Comparison of ENCODE assay signal across 11 mouse cellular contexts in genomic region chr11:7144369-7144768, GRCm38 (mm10). TPM values are rescaled to one million over a fixed set of nuclear protein-coding genes. Genes with fewer than 3 reads are reported as not detected.
DNase-seq lines count a peak whose midpoint lies in the region; ATAC-seq and TF ChIP-seq lines count a peak whose summit lies in the region.
"Had no signal": no experiment of that assay in that cellular context is flagged by ENCODE, and none has a peak within 500 bp of the region (broad histone marks: within the 10 kb centered on the region; RNA-seq: fewer than 3 reads in every experiment).

No protein-coding gene starts in this region.

- H3K36me3 ChIP-seq in lung, embryonic 14.5 days (ENCODE audit: insufficient read depth): no peaks in the 10 kb centered on the region

- H3K4me2 ChIP-seq in lung, embryonic 14.5 days: no peak overlapping the region

- ATAC-seq in lung, embryonic 14.5 days (ENCODE audit: insufficient read depth): no peak
- ATAC-seq: midbrain, embryonic 16.5 days; Patski had no signal

- TF ChIP-seq CTCF in lung, embryonic 14.5 days (IDR thresholded peaks at IDR 0.05; ENCODE audit: low read depth): peak; percentile 66

- peak; percentile 32 for DNase-seq in gastrocnemius, postnatal 10 days
- no peak for DNase-seq in gastrocnemius, postnatal 14 days
- DNase-seq in CD8-positive naive resting alpha-beta T cell, adult 2 months (ENCODE audit: low read depth in 2 of 2, low spot score in 2 of 2): peak; percentile 20 to 53
- DNase-seq in cerebellum, postnatal 36 days: peak; percentile 50 to 55
- peak; percentile 33 for DNase-seq in lung, embryonic 14.5 days
- DNase-seq in urinary bladder, adult 18-20 months (ENCODE audit: low spot score in 2 of 2): no peak
- no peak for DNase-seq in layer of hippocampus, adult 11-12 months (ENCODE audit: low spot score)
- no peak for DNase-seq in gastrocnemius, postnatal 36 days

- no peak overlapping the region for H3K27ac ChIP-seq in lung, embryonic 14.5 days (ENCODE audit: low read depth)

- WGBS in lung, embryonic 14.5 days: 83% methylated on average over 11 of the region's 11 CpGs

- H3K4me3 ChIP-seq in lung, embryonic 14.5 days (ENCODE audit: low read depth, low read length): no peak overlapping the region
- H3K4me3 ChIP-seq: erythroblast, embryonic 14.5 days had no signal

- intact Hi-C loops in gastrocnemius, postnatal 14 days (cut with DNase I; ENCODE audit: low total_unique reads): no loop called here
- intact Hi-C loops in gastrocnemius, postnatal 36 days (cut with DNase I): loop anchor here (5.0 kb wide), 1 partner anchor 487 kb away; the partner anchor contains the start of gene Ramp3

- no peaks in the 10 kb centered on the region for H3K27me3 ChIP-seq in lung, embryonic 14.5 days (ENCODE audit: insufficient read depth, low read length)
- H3K27me3 ChIP-seq: Patski had no signal

- no peak overlapping the region for H3K9ac ChIP-seq in lung, embryonic 14.5 days

- H3K9me3 ChIP-seq in lung, embryonic 14.5 days (ENCODE audit: low read depth, low read length): no peaks in the 10 kb centered on the region

- H3K4me1 ChIP-seq in lung, embryonic 14.5 days (ENCODE audit: insufficient read depth): no peaks in the 10 kb centered on the region

RNA-seq across cellular contexts. Expression of gene Gm11985, which starts 44.0 kb away (rescaled TPM):
- total RNA-seq in gastrocnemius, postnatal 10 days (2021): not detected
- not detected for total RNA-seq in gastrocnemius, postnatal 14 days (2021)
- not detected in 2 replicates for polyA plus RNA-seq in lung, embryonic 14.5 days (2014; fragmentation: Nextera tagmentation; extraction: Ambion mirVana)
- not detected for total RNA-seq in gastrocnemius, postnatal 36 days (2021)
- polyA plus RNA-seq: erythroblast, embryonic 14.5 days; midbrain, embryonic 16.5 days; Patski had no signal

RNA-seq across cellular contexts. Expression of gene Igfbp1, which starts 53.2 kb away (rescaled TPM):
- under 1 TPM in 1 of 2 experiments, not detected in 1; 0.68 TPM for total RNA-seq in gastrocnemius, postnatal 10 days (2021)
- total RNA-seq in gastrocnemius, postnatal 14 days (2021): not detected
- 0.12 and 0.41 TPM in 2 replicates for polyA plus RNA-seq in lung, embryonic 14.5 days (2014; fragmentation: Nextera tagmentation; extraction: Ambion mirVana)
- not detected for total RNA-seq in gastrocnemius, postnatal 36 days (2021)

Comparison
In these comparisons a context has a peak if more than half of its experiments do, and no peak if none do; other contexts are left out.
1. DNase-seq: peak in gastrocnemius, postnatal 10 days (single experiment), CD8-positive naive resting alpha-beta T cell, adult 2 months (2 of 2), cerebellum, postnatal 36 days (2 of 2) and lung, embryonic 14.5 days (single experiment); none in gastrocnemius, postnatal 14 days (single experiment), urinary bladder, adult 18-20 months (0 of 2), layer of hippocampus, adult 11-12 months (single experiment) and gastrocnemius, postnatal 36 days (0 of 2).